Mouse (Mus musculus) right cerebral cortex, postnatal 36 days (tissue): ENCODE results near the gene Zfp324.

Experiments used
- DNase-seq, 2 experiments: peaks; one replicate each; pipeline ENCODE4 v3.0.0; 2022; ENCODE audit warnings: low spot score in 2 of 2, mixed read lengths in 1 of 2

Gene Zfp324

DNA sequence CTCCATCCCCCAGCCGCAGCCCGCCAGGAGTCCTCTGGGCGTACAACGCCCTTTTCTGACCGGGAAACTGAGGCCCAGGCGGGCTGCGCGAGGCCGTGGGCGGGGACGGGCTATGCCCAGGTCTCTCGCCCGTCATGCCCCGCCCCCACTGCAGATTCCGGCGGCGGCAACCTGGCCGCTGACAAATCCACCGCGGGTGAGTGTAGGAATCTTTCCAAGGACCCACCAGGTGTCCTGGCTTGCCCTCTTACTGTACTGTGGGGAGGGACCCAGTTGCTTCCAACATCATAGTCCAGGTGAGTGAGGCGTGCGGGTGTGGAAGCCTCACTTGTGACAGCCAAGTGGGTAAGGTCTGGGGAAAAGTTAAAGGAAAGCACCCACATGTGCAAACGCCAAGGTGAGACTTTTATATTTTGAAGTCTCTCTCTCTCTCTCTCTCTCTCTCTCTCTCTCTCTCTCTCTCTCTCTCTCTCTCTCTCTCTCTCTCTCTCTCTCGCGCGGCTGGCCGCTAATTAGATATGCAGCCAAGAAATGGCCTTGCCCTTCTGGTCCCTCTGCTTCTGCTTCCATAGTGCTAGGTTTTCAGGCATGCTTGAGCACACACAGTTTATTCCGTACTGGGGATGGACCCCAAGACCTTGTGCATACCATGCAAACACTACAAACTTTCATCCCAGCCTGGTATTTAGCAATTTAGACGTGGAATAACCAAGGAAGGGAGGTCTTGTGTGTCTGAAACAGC lies 637 bp downstream of the Zfp324 start:
- DNase-seq = peak; percentile 30 to 37

DNA sequence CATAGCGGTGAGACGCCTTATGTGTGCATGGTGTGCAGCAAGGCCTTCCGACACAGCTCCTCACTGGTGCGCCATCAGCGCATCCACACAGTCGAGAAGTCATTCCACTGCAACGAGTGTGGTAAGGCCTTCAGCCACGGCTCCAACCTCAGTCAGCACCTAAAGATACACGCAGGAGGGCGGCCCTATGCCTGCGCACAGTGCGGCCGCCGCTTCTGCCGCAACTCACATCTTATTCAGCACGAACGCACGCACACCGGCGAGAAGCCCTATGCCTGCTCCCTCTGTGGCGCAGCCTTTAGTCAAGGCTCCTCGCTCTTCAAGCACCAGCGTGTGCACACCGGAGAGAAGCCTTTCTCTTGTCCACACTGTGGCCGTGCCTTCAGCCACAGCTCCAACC lies 5.3 kb downstream of the Zfp324 start:
- no peak for DNase-seq

DNA sequence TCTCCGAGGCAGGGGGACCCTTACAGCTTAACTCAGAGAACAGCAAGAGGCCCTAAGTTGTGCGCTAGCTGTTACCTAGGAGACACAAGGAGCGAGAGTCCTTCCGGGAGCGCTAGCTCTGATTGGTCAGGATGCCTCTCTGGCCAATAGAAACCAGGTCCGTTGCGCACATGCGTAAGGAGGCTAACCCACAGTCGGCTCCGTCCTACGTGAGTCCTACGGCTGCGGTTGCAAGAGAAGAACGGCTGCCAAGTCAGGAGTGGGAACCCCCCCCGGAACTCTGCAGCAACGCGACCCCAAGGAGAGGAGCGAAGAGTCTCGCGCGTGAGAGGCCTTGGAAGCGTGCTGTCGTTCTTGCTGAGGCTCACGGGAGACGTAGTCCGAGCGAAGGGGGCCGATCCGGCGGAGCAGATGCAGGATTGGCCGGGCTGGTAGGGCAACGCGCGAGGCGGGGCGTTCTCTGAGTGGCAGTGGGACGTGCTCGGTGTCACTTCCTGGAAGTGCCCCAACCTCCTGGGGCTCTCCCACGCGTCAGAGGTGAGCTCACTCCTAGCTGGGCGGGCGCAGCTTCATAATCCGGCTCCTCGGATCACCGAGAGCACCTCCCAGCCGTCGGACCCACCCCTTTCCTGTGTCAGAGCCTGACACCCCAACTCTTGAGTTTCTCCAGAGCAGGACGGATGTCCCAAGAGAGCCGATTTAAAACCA lies 12.2 kb downstream of the Zfp324 start, which contains the start of gene Zfp446:
Gene Zfp446, plus strand, starts transcription at position 167 of the 708 bp plus-strand sequence.
- peak; percentile 99 to 100 for DNase-seq

DNA sequence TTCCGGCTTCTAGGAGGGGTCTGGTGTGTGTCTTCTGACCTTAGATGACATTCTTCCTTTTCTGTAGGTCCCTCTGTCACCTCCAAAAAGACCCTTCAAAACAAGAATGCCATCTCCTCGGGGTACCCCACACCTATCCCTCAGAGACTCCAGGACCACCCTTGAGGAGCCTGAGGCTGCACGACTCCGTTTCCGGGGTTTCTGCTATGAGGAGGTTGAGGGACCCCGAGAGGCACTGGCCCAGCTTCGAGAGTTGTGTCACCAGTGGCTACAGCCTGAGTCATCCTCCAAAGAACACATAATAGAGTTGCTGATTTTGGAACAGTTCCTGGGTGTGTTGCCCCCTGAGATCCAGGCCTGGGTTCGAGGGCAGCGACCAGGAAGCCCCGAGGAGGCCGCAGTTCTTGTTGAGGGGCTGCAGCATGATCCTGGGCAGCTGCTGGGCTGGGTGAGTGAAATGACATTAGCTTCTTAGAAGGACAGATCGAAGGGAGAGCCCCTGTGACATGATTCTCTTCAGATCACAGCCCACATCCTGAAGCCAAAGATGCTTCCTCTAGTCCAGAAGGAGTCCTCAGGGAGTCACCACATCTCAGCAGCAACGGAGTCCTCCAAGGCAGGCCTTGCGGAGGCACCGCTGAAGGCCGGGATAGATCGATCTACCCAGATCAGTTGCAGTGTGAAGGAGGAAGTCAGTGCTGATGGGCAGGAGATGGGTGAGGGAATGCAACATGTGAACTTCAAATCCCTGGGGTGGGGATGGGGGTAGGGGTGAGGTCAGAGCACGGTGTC lies 13.5 kb downstream of the Zfp324 start:
- DNase-seq = no peak

DNA sequence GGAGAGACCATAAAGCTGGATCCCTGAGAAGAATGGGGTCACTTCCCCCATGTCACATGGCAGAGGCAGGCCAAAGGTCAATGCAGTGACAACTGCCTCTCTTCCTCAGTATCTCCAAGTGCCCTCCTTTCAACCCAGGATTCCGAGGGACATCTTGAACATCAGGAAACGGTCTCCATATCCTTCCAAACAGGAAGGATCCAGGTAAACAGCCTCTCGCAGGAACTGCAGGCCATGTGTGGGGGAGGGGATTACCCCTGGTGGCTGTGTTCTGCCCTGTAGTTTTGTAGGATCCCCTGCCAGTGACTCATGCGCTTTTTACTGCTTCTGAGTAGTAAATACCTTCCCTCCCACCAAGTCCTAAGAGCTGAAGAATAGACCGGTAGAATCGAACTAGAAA lies 14.1 kb downstream of the Zfp324 start:
- DNase-seq = no peak

DNA sequence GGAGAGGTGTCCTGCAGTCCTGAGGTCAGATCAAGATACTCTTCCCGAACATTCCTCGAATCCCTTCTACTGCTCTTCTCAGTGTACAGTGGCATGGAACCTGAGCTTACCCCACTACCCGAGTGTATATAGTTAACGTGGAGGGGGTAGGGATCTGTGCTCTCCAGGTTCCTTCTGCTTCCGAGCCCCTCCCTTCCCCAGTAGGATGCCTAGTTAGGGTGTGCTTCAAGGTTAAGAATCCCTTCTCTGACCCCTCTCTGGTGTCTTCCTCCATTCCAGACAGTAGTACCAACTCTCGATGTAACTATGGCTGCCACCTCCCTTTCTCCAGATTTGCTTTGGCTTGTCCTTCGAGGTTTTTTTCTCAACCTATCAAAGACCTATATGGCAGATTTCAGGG lies 14.7 kb downstream of the Zfp324 start:
- DNase-seq = no peak

DNA sequence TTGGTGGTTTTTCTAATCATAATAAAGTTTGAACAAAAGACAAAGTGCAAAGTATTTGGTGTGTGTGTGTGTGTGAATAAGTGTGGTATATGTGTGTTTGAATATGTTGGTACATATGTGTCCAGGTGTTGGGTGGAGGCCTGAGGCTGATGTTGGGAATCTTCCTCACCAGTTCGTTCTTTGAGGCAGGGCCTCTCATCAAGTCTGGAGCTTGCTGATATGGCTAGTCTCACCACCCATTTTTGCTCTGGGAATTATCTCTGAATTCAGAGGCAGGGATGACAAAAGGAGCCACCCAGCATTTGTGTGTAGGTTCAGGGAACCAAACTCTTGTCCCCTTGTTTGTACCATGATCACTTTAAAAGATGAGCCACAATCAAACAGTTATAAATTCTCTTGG lies 20.1 kb downstream of the Zfp324 start:
- DNase-seq = no peak

DNA sequence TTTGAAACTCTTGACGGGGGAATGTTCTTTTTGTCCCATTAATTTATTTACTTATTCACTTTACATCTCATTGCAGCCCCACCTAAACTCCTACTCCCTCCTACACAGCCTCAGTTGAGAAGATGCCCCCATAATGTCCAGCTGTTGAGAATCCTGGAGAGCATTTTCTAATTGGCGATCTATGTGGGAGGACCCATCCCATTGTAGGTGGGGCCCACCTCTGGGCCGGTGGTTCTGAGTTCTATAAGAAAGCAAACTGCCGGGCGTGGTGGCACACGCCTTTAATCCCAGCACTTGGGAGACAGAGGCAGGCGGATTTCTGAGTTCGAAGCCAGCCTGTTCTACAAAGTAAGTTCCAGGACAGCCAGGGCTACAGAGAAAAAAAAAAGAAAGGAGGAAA lies 21.3 kb downstream of the Zfp324 start:
- DNase-seq = no peak

DNA sequence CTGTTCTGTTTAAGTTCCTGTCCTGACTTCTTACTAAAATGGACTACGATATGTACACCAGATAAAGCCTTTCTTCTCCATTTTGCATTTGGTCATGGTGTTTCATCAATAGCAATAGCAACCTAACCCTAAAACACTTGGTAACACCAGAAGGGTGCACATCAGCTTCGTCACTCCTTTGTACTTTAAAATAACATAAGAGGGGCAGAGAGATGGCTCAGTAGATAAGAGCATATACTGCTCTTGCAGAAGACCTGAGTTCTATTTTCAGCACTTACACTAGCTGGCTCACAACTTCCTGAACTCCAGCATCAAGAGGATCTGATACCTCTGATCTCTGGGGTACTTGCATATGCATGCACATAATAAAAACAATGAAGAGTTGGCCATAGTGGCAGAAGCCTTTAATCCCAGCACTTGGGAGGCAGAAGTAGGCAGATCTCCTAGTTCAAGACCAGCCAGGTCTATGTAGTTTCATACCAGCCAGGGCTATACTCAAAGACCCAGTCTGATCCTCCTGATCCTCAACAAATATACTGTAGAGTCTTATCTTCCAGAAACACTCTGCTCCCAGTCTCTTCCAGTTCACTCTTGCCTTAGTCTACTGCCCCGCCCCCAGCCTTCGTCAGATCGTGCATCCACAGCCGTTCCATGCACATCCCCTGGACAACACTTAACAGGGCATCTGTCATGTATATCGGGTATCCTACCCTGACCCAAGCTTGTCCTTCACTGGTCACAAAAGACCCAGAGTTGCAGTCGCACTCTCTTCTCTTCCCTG lies 22.0 kb downstream of the Zfp324 start:
- DNase-seq = no peak

DNA sequence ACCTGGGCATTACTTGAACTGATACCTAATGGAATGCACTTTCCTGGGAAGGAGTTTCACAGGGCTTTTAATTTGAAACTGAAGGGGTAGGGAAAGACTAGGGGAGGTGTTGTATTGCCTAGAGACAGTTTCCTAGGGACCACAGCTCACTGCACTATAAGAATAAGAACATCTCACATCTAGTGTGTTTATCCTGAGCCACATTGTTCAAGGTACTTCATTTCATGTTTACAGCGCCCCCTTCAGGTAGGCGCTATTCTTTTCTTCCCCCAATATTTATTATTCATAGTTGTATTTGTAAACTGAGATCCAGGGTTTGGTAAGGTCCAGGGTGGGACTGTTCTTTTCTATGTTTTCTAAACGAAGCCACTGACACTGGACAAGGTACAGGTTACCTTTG lies 26.6 kb downstream of the Zfp324 start:
- DNase-seq = no peak

DNA sequence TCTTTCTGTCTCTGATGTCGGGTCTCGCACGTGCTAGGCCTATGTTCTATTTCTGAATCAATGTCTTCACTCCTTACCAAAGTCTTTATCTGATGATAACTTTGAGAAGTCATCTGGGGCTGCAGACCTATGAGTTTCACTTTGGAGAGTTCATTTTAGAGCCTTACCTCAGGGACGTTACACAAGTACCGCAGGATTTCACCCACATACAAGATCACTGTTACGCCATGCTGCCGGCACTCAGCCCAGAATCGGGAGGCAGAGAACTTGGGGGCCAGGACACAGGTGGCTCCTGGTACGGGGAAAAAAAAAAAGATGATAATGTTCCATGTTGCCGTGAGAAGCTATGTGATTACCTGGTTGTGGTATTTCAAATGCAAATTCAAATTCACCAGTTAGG lies 27.5 kb downstream of the Zfp324 start:
- DNase-seq = no peak

DNA sequence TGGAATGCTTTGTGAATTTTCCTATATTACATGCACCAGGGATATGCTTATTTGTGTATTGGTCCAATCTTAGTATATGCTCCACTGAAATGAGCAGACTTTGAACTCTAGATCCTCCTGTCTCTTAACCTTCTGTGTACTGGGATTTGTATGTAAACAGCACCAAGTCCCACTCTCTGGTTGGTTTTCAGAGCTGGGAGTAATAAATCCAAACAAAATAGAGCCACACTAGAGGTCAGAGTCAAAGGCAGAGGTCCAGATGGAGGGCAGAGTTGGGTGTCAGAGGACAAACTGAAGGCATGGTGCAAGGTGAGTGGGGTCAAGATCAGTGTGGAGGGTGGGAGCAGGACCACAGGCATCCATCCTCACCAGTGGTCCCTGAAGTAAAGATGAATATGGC lies 30.2 kb downstream of the Zfp324 start:
- no peak for DNase-seq

DNA sequence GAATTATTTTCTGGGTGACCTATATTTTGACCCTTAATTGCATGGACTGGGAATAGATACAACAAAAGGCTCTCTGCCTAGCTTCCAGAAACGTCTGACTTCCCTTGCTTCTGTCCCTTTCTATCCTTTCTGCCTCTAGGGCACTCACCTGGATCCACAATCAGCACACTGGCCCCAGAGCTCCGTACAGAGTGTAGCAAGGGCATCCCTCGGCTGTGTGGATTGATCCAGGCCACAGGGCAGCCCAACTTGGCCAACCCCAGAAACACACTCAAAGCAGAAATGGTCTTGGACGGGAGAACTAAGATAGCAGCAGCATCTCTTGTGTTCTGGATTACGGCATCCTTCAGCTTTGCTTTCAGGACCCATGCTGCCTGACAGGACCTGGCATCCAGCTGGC lies 31.6 kb downstream of the Zfp324 start:
- DNase-seq = no peak

DNA sequence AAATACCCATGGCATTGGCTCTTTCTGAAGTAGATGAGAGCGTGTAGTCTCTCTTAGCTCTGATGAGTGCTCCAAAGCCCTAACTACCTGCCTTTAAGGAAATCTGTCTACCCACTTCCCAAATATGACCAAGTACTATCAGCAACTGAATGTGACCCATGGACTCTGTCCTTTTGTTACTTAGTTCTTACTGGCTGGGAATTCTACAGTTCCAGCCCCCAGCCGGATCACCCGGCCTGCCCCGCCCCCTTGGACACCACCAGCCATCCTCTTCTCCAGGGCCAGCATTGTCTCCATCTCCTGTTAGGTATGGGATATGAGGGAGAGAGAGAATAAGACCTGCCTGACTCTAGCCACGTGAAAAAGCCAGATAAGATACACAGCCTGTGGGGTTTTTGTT lies 32.4 kb downstream of the Zfp324 start, which contains the start of gene Slc27a5:
Gene Slc27a5, minus strand, starts transcription at position 140 of the 400 bp plus-strand sequence.
- no peak for DNase-seq

DNA sequence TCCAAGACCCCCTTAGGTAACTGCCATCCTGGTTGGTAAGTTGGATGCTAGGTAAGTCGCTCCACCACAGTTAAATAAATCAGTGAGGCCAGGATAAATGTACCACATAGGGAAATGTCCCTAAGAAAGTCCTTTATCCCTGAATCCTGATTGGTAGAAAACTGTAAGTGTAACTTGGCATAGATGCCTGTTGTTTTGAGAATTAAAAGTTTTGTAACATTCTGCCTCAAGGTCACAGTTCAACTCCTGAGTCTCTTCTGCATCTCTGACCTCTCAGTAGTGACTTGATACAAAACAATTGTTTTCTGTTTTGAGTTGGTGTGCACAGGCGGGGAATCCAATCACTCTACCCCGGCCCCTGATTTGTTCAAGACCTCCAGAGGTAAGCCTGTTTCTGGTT lies 33.2 kb downstream of the Zfp324 start, which contains the start of gene Trim28:
Gene Trim28, plus strand, starts transcription at position 264 of the 400 bp plus-strand sequence.
- DNase-seq = no peak

DNA sequence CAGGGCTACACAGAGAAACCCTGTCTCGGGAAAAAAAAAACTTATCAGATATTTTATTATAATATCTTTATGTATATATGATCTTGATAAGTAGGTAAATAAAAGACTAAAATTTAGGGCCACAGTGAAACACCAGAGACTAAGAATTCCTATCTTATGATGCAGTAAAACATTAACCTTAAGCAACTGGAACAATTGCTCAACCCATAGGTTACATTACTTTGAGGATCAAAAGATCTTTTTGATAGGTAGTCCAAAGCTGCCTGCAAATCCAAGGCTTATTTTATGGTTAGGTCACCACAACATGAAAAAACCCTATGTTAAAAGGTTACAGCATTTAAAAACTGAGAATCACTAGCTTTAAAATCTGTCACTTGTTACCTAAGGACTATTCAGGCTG lies 35.9 kb downstream of the Zfp324 start:
- DNase-seq = no peak

DNA sequence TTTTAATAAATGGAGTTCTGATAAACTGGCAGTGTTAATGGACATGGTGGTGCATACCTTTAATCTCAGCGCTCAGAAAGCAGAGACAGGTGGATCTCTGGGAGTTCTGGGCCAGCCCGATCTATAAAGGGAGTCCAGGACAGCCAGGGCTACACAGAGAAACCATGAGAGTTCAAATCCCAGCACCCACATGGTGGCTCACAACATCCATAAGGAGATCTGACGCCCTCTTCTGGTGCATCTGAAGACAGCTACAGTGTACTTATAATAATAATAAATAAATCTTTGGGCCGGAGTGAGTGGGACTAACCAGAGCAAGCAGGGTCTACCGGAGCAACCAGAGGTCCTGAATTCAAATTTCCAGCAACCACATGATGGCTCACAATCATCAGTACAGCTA lies 37.7 kb downstream of the Zfp324 start:
- no peak for DNase-seq

DNA sequence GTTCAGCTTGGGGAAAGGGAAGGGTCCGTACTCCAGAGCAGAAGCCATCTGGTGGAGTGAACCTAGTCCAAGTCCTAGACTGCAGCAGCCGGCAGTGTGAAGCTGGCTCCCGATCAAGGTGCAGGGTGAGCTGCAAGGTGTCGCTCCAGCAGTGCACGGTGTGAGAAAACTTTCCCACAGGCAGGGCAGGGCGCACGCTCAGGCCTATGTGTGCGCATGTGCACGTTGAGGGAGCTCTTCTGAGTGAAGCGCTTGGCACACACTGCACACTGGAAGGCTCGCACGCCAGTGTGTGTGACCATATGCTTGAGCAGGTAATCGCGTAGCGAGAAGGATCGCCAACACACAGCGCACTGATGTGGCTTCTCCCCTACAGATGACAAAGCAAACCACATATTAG lies 40.4 kb downstream of the Zfp324 start:
- no peak for DNase-seq

DNA sequence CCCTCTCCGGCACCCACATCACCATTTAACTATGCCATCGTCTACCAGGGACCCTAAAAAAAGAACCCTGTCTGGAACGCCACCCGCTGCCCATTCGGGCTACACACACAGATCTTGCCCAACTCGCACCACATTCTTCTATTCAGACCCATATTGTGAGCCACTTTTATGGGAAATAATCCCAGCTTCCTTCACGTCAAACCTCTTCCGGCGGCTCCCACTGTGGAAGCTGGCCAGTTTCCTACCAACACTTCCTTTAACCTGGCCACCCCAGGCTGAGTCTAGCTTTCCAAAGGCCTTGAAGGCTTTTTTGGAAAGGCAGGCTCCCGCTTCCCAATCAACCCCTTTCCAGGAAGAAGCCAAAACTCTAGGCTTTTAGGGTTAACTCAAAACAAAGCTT lies 40.9 kb downstream of the Zfp324 start:
- DNase-seq = no peak

DNA sequence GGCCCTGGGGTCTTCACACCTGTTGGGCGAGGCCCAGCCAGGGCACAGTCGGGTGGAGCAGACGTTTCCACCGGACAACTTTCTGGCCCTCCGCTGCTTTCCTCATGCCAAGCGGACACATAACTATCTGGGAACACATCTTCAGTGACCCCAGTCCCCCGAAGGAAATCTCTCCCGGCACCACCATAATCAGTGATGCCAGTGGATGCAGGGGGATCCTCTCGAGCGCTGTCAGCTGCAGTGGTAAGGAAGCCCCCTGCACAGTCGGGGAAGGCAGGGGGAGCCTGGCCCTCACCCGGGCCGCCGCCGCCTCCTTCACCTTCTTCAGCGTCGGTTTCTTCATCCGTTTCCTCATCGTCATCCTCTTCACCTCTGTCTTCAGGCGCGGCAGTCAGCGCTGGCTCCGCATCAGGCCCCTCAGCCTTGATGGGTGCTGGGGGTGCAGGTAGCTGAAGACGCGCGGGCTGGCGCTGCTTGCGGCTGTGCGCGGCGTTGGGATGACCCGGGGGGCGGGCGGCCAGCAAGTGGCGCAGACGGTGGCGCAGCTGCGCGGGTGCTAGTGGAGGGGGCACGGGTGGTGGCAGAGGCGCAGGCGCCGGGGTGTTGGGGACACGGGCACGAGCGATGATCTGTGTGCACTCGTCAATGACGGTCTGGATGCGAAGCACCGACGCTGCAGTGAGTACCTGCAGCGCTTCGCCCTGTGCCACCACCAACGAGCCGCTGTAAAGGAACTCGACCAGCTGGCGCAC lies 41.9 kb downstream of the Zfp324 start:
- no peak for DNase-seq
